Mouse (Mus musculus): Measurements from ENCODE around the gene Sept5.
A peak's percentile ranks its signal among the peaks of the same experiment; 100 is the strongest.

The Sept5 gene

GRCm38 (mm10) chr16:18629390-18630231 lies at the start of gene Sept5:
TSS of gene Sept5 (minus strand) at chr16:18629954.
- DNase-seq, result peak; percentile 82

- DNase-seq, result no peak
Observed at GRCm38 (mm10) chr16:18679112-18679511, 49.4 kb upstream of the Sept5 start.

DNA sequence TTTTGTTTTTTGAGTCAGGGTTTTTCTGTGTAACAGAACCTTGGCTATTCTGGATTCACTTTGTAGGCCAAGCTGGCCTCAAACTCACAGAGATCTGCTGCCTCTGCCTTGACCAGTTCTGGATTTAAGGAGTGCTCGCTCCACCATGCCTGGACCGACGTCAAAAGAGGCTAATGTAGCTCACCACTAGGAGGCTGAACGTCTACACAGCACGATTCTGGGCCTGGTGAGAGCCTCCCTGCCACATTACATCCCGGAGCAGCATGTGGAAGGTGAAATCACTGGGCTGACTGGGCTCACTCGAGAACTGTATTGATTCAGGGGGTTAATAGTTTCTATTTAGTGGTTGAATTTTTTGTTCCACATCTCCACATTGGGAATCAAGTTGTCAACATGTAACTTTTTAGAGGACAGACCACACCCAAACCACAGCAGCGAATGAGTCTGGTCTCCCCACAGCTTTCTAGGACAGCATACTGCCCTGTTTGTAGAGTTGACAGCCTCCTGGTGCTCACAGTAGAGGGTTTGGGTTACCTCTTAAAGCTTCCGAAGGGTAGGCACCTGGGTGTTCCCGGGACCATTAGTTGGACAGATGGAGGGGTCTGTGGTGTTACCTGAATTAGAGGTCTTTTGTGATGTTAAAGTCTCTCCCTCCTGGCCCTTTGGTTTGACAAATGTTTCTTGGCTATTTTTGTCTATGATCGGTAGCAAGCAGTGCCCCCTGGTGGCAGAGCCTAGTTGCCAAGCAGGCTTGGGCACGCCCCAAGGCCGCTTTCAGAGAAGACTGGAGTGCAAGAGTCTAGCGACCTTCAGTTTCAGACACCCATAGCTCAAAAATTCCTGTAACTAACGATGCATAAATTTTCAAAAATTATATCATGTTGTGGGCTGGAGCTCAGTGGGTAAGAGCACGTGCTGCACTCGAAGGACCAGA lies 48.3 kb upstream of the Sept5 start:
- DNase-seq, result peak; percentile 50

DNA sequence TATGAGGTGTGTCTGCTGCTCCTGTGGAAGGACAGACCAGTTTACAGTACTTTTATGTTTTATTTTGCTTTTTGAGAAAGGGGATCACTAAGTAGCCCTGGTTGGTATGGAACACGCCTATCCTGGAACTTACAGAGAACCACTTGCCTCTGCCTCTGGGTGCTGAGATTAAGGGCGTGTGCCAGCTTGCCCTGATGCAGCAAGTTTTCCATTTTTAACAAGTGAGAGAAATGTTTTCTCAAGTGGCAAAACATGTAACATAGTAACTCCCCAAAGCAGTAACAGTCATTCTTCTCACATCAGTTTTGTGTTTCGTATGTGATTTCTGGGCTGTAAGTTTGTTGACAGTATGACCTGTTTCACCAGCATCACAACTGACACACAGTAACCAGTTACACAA lies 43.3 kb upstream of the Sept5 start:
- DNase-seq, result no peak

DNA sequence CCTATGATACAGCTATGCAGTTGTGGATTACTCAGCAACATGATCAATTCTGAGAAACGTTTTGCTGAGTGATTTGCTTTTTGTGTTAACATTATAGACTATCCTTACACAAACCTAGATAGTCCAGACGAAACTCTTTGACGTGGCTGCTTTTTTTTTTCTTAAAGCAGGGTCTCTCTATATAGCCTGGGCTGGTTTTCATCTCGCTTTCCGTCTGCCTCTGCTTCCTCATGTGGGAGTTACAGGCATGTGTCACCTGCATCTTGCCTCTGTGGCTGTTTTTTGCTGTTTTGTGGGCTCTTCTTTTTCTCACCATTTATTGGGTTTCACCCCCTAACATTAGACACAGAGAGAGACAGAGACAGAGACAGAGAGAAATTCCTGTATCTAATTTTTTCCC lies 42.3 kb upstream of the Sept5 start:
- no peak for DNase-seq

DNA sequence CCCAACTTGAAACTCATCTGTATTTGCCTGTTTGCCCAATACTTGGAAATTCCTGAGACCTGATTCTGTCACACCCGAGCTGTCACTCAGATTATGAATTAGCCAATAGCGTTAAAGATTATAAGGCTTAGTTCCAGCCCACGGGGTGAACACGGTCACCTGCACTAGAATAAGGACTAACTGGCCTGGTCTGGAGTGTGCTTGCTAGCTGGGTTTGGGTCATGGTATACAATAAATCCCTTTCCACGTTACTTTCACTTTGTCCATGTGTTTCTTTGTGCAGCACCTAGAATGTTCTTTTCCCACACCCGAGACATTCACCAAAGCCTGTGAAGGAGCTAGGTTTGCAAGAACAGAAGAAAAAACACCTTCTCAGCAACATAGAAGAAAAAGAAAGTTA lies 40.2 kb upstream of the Sept5 start:
- no peak for DNase-seq

GRCm38 (mm10) chr16:18658597-18658996 lies 28.8 kb upstream of the Sept5 start:
- DNase-seq, result no peak

DNA sequence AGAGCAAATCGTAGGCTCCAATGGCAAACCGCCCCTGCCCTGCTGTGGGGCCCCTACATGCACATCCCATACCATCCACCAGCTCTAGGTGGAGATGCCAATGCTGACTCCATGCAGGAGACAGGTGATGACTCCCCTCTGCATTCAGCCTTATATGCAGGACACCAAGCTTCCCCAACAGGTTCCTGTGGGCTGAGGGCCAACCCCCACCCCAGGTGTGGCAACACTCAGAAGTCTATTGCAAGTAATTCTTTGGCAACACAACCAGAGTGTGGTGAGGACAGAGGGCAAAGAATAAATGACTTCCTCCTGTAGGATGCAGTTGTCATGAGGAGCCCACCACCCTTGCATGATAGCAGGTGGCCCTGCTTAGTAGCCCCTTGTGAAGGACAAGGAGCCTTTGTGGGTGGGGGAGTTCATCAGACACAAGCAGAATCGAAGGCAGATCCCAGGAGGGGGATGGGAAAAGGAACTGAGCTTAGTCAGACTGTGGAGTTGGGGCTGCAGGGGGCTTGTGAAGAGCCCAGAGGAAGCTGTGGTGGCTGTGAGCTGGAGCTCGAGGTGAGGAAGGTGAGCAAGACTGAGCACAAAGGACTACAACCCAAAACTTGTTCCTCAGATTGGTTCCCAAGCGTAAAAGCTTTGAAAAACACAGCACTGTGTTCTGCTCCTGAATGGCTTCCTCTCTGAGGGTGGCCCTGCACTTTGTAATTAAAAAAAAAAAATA lies 25.8 kb upstream of the Sept5 start:
- no peak for DNase-seq

- DNase-seq, result no peak
Observed at GRCm38 (mm10) chr16:18653290-18654160, 23.8 kb upstream of the Sept5 start.

DNA sequence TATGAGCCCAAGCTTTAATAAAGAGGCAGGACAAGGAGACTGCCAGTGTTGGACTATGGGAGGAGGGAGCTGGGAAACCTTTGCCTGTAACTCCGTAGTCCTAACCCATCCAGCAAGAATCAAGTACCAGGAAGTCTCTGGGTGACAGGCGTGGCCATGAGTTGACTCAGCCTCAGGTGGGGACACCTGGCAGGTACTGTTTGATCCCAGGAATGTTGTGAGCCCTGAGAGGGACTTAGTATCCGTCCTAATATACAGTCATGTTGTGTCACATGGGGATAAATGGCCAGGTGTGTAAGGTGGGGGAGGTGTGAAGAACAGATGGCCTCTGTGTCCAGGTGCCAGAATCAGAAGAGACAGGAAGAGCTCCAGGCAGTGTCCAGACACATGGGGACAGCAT lies 19.4 kb upstream of the Sept5 start:
- DNase-seq, result no peak

- DNase-seq, result no peak
Observed at GRCm38 (mm10) chr16:18645329-18645728, 15.6 kb upstream of the Sept5 start.

- no peak for DNase-seq
Observed at GRCm38 (mm10) chr16:18644485-18644884, 14.7 kb upstream of the Sept5 start.

- no peak for DNase-seq
Observed at GRCm38 (mm10) chr16:18643406-18643998, 13.7 kb upstream of the Sept5 start.

DNA sequence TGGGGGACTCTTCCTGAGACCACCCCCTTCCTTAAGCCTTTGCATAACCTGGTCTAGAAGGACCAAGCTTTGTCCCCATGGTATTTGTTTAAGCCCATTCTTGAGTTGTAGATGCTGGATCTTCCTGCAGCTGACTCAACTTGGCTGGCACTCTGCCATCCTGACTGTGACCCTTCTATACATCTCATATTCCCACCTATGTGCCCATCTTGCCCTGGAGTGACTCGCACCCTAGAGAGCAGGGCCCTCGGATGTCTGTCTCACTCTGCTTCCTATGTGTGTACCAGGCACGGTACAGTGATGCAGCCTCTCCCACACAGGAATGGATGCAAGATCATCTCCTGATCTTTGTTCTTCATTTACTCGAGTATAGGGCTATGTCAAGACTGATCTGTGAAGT lies 13.1 kb upstream of the Sept5 start:
- no peak for DNase-seq

- no peak for DNase-seq
Observed at GRCm38 (mm10) chr16:18642291-18642690, 12.5 kb upstream of the Sept5 start.

DNA sequence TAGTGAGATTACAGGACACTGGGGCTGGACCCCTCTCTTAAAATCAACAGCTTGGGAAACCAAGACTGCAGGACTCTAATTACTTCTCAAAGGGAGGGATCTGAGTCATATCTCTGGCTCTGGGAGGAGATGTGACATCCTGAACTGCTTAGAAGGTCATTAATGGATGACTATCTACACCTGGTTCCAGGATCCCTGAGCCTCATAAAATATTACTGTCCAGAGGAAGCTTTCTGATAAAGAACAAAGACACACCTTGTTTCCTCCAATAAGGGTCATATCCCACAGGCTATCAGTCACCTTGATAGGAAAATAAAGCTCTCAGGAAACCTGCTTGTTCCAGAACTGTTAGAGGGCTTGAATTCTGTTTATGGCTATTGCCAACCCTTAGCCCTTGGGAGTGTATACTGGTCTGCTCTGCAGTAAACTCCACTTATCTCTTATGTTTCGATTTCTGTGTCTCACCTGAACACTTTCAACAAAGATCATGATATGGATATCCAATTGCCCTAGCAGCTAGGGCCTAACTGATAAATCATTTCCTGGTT lies 9.7 kb upstream of the Sept5 start:
- no peak for DNase-seq

- DNase-seq, result no peak
Observed at GRCm38 (mm10) chr16:18638396-18638795, 8.6 kb upstream of the Sept5 start.

GRCm38 (mm10) chr16:18636804-18637203 lies 7.0 kb upstream of the Sept5 start:
- no peak for DNase-seq

DNA sequence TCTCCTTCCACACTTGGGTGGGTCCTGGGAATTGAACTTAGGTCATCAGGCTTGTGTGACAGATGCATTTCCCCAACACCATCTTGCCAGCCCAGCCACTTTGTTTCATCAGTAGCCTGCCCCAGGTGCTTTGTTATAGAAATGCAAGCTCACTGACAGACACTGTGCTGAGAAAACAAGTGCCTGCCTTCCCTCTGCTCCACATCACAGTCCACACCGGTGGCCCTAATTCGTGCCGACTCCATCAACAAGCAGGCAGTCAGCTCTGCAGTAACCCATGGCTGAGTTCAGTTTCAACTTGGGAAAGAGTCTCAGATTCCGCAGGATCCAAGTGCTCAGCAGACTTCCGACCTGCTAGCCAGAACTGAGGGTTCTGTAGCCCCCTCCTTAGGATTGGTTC lies 6.6 kb upstream of the Sept5 start:
- no peak for DNase-seq

DNA sequence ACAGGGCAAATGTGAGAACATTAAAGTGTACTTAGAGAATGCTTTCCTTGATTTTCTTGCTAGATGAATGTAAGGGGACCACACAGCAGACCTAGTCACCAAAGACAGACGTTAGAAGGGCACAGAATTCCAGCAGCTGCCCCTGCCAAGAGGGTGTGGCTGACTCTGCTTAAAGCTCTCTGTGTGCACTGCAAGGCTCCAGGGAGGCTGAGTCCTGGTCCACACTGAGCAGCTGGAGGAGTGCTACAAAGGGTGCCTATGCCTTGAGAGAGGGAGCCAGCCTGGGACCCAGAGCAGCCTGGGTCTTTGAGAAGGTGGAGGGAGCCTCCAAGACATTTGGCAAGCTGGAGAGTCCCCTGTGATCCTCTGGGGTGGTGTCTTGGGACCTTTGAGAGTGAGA lies 3.6 kb upstream of the Sept5 start:
- DNase-seq, result no peak

DNA sequence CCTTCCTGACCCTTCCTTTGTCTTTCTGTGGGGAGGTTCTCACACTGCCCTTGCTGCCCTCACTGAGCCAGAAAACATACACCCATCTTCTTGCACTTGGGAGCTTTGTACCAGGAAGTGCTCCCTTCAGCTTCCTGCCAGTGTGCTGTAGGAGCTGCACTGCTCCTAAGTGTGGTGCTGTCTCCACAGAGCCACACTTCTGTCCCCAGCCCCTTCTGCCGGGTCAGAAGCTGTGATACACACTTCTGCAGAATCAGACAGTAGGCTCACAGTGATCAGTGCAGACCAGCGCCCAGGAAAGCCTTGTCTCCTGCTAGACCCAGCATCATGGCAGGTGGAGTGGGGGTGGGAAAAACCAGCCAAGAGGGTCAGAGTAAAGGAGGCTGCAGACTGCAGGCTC lies 3.1 kb upstream of the Sept5 start:
- DNase-seq, result no peak

- DNase-seq, result no peak
Observed at GRCm38 (mm10) chr16:18632059-18632458, 2.3 kb upstream of the Sept5 start.

Data from cerebellum, adult 8-10 months (tissue).